Mouse (Mus musculus) spleen, adult 2 months (tissue): ENCODE data around the gene Chmp2b. TPM values are rescaled to one million over a fixed set of nuclear protein-coding genes. Genes with fewer than 3 reads are reported as not detected.

Source experiments
- DNase-seq, 2 experiments: peaks; one replicate each; pipeline versions ENCODE4 v3.0.0 to v3.0.0-alpha.2; 2012 to 2021; ENCODE audit warnings: low spot score in 2 of 2, low read depth in 1 of 2
- H3K27ac ChIP-seq: fragments of 200-500 bp; 2 replicates; pipeline ENCODE4 v1.5.1; 2012; ENCODE audit warnings: low read length, inconsistent platforms; ENCODE audit not compliant: insufficient read depth
- H3K27me3 ChIP-seq: fragments of 200-500 bp; 2 replicates; pipeline ENCODE4 v1.6.1; 2012; ENCODE audit warnings: mild to moderate bottlenecking, moderate library complexity, low read length, inconsistent platforms; ENCODE audit not compliant: control insufficient read depth, insufficient read depth
- H3K36me3 ChIP-seq: fragments of 200-500 bp; 2 replicates; pipeline ENCODE4 v1.6.1; 2012; ENCODE audit warnings: mild to moderate bottlenecking, low read length, inconsistent platforms; ENCODE audit not compliant: control insufficient read depth, insufficient read depth
- H3K4me1 ChIP-seq: fragments of 200-500 bp; 2 replicates; pipeline ENCODE4 v1.6.1; 2011; ENCODE audit warnings: inconsistent platforms; ENCODE audit not compliant: control insufficient read depth, insufficient read depth, insufficient read length
- H3K4me3 ChIP-seq: fragments of 200-500 bp; 2 replicates; pipeline ENCODE4 v1.5.1; 2011; ENCODE audit warnings: mild to moderate bottlenecking, inconsistent platforms; ENCODE audit not compliant: insufficient read depth, insufficient read length; ENCODE audit errors: extremely low read depth
- CTCF ChIP-seq: fragments of 200-500 bp; IDR thresholded peaks from 2 replicates; pipeline ENCODE4 v1.5.1; 2011; ENCODE audit warnings: mild to moderate bottlenecking, inconsistent platforms; ENCODE audit not compliant: insufficient read depth, insufficient read length, insufficient replicate concordance; ENCODE audit errors: extremely low read depth
- POLR2A ChIP-seq: fragments of 200-500 bp; IDR thresholded peaks from 2 replicates; pipeline ENCODE4 v1.6.1; 2011; ENCODE audit warnings: low read depth, low read length, inconsistent platforms
- WGBS: fragments of 180-500 bp; shearing (Covaris S2); methylation state at CpG from one replicate; pipeline ENCODE4 v1.1.7; 2018; 5-methylcytosine and 5-hydroxymethylcytosine counted together
- polyA plus RNA-seq: library from polyadenylated mRNA; depleted of rRNA; stranded (reverse); fragments of >200 nt; gene quantifications from 2 replicates; pipeline ENCODE4 v1.2.3, GENCODE M21; 2012; rRNA removed

Chmp2b gene
- polyA plus RNA-seq = 6.4 and 10.2 TPM in 2 replicates

- Histone ChIP-seq H3K27ac (no peak within 1 kb of the TSS), H3K4me3 (peak within 1 kb of the TSS; percentile 89), H3K36me3 (no peaks in the 10 kb centered on the region), H3K4me1 (peaks cover 7% of the 10 kb centered on the region; the same call in 1 of the 2 replicates), H3K27me3 (no peaks in the 10 kb centered on the region)
- WGBS = 1% methylated on average over 69 of the region's 69 CpGs
- peak; percentile 73 to 77 for DNase-seq
- TF ChIP-seq POLR2A (no peak; the same call in 1 of the 2 replicates), CTCF (no peak)
Measured at GRCm38 (mm10) chr16:65561963-65562863, at the start of gene Chmp2b. TSS of gene Chmp2b (minus strand) at chr16:65562726.

DNA sequence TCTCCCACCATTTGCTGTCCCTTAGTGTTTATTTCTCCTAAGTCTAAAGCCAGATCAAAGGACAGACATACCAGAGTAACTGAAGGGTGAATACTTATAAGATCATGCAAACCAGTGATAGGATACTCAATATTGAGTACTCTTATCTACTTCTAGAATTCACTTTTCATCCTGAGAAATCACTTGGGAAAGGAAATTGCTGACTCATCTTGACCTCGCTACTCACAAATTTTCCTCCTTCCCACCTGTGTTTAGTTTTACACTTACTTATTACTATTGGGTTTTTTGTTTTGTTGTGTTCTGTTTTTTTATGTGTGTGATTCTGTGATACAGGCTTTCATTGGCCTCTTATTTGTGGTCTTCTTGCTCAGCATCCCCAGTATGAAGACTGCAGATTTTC, 49.2 kb upstream of the Chmp2b start:
- H3K27ac ChIP-seq = no peak overlapping the region
- TF ChIP-seq POLR2A (no peak), CTCF (no peak)
- DNase-seq = no peak
- no peak overlapping the region for H3K4me3 ChIP-seq
- no peaks in the 10 kb centered on the region for H3K36me3 ChIP-seq
- no peaks in the 10 kb centered on the region for H3K27me3 ChIP-seq
- H3K4me1 ChIP-seq = no peaks in the 10 kb centered on the region
- WGBS = 89% methylated on average over 1 of the region's 1 CpGs

DNA sequence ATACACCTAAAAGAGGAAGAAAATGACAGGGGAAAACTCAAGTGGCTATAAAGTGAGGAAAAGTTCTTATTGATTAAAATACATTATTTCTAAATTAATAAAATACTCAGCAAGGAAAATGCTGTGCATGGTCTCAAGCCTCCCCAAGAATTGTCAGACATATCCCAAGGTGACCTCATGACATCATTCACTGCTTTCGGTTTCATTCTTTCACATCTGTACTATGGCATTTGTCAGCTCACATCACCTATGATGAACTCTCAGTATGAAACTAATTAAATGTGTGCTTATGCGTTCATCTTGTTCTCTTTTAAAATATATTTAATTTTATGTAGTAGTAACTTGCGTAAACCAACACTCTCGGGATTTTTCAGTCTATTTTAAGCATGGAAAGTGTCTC, 38.3 kb upstream of the Chmp2b start:
- TF ChIP-seq CTCF (no peak), POLR2A (no peak)
- 84% methylated on average over 4 of the region's 4 CpGs for WGBS

DNA sequence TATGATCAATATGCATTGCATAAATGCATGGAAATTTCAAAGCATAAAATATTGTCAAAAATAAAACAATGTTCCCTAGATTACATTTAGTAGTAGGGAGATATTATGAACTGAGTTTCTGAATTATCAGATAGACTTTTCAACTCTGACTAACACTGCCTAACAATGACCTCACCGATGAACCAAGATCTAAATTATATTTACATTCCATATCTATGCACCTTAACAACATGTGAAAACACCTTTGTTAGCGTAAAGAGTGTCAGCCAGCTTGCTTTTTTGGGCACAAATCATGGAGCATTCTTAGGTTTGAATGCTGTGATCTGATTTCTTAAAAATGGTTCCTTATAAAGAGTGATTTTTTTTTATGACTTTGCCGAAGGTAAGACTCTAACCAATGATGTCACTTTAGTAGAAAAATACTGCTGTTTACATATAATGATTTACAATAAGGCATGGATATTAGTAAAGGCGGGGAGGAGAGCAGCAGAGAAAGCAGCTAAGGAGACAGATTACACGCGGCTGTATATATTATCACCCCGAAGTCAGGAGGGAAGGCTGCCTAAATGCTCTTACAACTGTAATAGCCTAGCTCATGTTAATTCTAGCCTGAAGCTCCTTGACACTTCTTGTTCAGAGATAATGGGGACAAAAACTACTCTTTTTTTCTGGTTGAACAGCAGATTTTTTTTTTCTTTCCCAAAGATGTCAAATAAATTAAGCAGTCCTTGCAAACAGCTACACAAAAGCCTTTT, 23.8 kb upstream of the Chmp2b start:
- WGBS = 89% methylated on average over 7 of the region's 7 CpGs
- DNase-seq = no peak
- H3K4me1 ChIP-seq = no peaks in the 10 kb centered on the region
- no peaks in the 10 kb centered on the region; the same call in 1 of the 2 replicates for H3K27me3 ChIP-seq
- TF ChIP-seq POLR2A (no peak), CTCF (no peak)
- no peaks in the 10 kb centered on the region for H3K36me3 ChIP-seq
- no peak overlapping the region for H3K27ac ChIP-seq
- H3K4me3 ChIP-seq = no peak overlapping the region

More for the DNA sequence above, 38.3 kb upstream of the Chmp2b start:
- Histone ChIP-seq H3K4me3 (no peak overlapping the region), H3K27ac (no peak overlapping the region), H3K27me3 (no peaks in the 10 kb centered on the region), H3K36me3 (no peaks in the 10 kb centered on the region), H3K4me1 (no peaks in the 10 kb centered on the region)
- DNase-seq = no peak

GRCm38 (mm10) chr16:65585699-65586098, 23.2 kb upstream of the Chmp2b start:
- H3K27ac ChIP-seq = no peak overlapping the region
- DNase-seq = no peak
- TF ChIP-seq CTCF (no peak), POLR2A (no peak)
- no peaks in the 10 kb centered on the region; the same call in 1 of the 2 replicates for H3K27me3 ChIP-seq
- no peaks in the 10 kb centered on the region for H3K4me1 ChIP-seq
- 83% methylated on average over 2 of the region's 2 CpGs for WGBS
- no peak overlapping the region for H3K4me3 ChIP-seq
- no peaks in the 10 kb centered on the region for H3K36me3 ChIP-seq

DNA sequence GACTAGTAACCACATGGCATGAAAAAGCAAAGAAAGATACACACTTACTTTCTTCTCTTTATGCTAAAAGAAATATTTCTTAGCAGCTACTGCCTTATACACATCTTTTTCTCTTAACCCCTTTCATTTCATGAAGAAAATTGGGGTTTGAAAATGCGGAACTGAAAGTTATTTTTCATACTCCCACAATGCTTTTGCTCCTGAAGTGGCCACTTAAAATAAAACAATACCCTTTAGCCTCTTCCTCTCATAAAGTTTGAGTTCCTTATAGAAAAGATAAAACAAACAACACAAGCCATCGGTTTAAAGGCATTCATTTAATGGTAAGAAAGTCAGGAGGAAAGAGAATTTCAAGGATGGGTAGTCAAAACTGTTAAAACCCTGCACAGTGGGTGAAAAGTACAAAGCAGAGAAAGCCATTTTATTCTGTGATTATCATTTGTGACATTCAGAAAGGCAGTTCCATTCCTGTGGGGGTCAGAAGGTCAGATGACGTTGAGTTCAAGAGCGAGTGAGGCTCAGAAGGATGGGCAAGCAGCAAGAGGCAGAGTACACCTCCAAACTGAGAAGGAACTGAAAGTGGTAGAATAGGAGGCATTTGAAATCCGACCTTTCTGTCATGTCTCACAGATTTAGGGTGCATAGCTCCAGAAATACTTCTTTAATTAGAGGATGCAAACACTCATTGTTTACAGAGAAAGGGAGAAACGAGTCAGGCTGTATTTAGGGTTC, 14.9 kb upstream of the Chmp2b start:
- Histone ChIP-seq H3K4me3 (no peak overlapping the region), H3K27me3 (no peaks in the 10 kb centered on the region), H3K4me1 (peaks cover 4% of the 10 kb centered on the region; the same call in 1 of the 2 replicates), H3K27ac (peak overlapping the region; percentile 30; the same call in 1 of the 2 replicates), H3K36me3 (no peaks in the 10 kb centered on the region)
- TF ChIP-seq CTCF (no peak), POLR2A (no peak)
- WGBS = 30% methylated on average over 6 of the region's 6 CpGs
- DNase-seq = no peak
